ENCODE assay signal across 9 mouse cellular contexts in the genomic region with DNA sequence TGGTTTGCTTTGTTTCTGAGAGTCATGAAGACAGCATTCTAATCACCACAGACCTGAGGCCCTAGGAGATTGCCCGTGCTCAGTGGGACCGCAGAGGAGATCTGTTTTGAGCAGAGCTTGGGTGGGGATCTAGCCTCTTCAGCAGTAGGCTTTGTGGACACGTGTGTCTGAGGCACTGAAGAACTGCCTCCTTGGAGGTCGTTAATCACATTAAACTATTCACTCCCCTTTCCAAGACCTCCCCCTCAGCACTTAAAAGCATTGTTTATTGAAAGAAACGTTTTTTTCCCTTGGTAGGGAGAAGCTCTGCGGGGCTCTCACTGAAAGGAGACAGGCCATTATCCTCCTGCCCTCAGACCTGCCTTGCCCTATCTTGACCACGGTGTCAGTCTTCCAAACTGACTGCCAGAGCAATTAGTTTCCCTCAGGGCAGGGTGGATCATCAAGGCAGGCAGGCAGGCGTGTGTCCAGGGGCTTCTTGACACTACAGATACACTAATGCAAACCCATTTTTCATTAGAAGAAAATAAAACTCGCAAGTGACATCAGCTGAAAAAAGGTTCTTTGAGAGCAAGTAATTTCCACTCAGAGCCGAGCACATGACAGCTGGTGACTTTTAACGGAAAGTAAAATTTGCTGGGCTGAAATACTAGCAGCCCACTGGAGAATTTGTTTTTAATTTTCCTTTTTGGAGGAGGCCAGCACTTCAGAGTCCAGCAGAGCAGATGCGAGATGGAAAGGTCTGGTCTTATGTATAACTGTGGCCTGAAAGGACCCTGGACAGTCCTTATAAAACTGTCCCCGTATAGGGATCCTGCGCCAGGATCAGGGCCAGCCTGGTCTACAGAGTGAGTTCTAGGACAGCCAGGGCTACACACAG. TPM values are rescaled to one million over a fixed set of nuclear protein-coding genes. Genes with fewer than 3 reads are reported as not detected.
A peak's percentile ranks its signal among the peaks of the same experiment; 100 is the strongest.
DNase-seq lines count a peak whose midpoint lies in the region; ATAC-seq and TF ChIP-seq lines count a peak whose summit lies in the region.
"Had no signal": no experiment of that assay in that cellular context is flagged by ENCODE, and none has a peak within 500 bp of the region (broad histone marks: within the 10 kb centered on the region; RNA-seq: fewer than 3 reads in every experiment).

No protein-coding gene starts in this region.

- peak; percentile 54 for ATAC-seq in midbrain, embryonic 11.5 days (ENCODE audit: low FRiP score)
- ATAC-seq: CD4-positive, CD25-positive, alpha-beta regulatory T cell, adult 4 months had no signal

- DNase-seq in heart, adult 2 months, result no peak
- no peak for DNase-seq in heart, postnatal 25 days (ENCODE audit: low spot score)
- peak; percentile 52 for DNase-seq in NIH3T3 (ENCODE audit: low read depth)
- DNase-seq in gastrocnemius, postnatal 10 days, result peak; percentile 29
- peak; percentile 90 for DNase-seq in midbrain, embryonic 11.5 days (ENCODE audit: low spot score, missing footprints)
- DNase-seq in left cerebral cortex, adult 9 months (ENCODE audit: low spot score in 2 of 2), result no peak
- no peak for DNase-seq in natural killer cell, adult 2 months (ENCODE audit: low spot score in 2 of 2)
- DNase-seq in liver, result no peak

- H3K27ac ChIP-seq in heart, adult 2 months, result peak overlapping the region; percentile 26
- H3K27ac ChIP-seq in midbrain, embryonic 11.5 days (ENCODE audit: low read depth, low read length), result no peak overlapping the region; the same call in 1 of the 2 replicates

- no peak for TF ChIP-seq EP300 in heart, adult 2 months (IDR thresholded peaks at IDR 0.05; ENCODE audit: insufficient read depth, low read depth, low read length)

- H3K4me2 ChIP-seq in midbrain, embryonic 11.5 days, result no peak overlapping the region

- TF ChIP-seq CTCF in heart, adult 2 months (IDR thresholded peaks at IDR 0.05), result no peak

- H3K79me2 ChIP-seq in heart, adult 2 months (replicated peaks; ENCODE audit: control insufficient read depth, insufficient read depth, low read length), result no peaks in the 10 kb centered on the region

- H3K9ac ChIP-seq in heart, adult 2 months (ENCODE audit: low read depth, low read length), result no peak overlapping the region
- H3K9ac ChIP-seq in midbrain, embryonic 11.5 days (ENCODE audit: low read length), result no peak overlapping the region

- intact Hi-C loops in heart, adult 2 months (cut with DNase I), result no loop called here
- intact Hi-C loops in heart, postnatal 25 days (cut with DNase I), result no loop called here

- H3K9me3 ChIP-seq in midbrain, embryonic 11.5 days (ENCODE audit: control insufficient read depth, low read length), result no peaks in the 10 kb centered on the region

- H3K4me1 ChIP-seq in heart, adult 2 months (ENCODE audit: control insufficient read depth, insufficient read depth, low read length), result peaks cover 6% of the 10 kb centered on the region; the same call in 1 of the 2 replicates
- peaks cover 33% of the 10 kb centered on the region for H3K4me1 ChIP-seq in midbrain, embryonic 11.5 days (ENCODE audit: control insufficient read depth, insufficient read depth, low read length)

- no peak overlapping the region for H3K4me3 ChIP-seq in heart, adult 2 months
- H3K4me3 ChIP-seq in midbrain, embryonic 11.5 days (ENCODE audit: low read depth, low read length), result no peak overlapping the region

- H3K27me3 ChIP-seq in heart, adult 2 months (ENCODE audit: control insufficient read depth, insufficient read depth, low read length), result no peaks in the 10 kb centered on the region
- H3K27me3 ChIP-seq in midbrain, embryonic 11.5 days (ENCODE audit: control insufficient read depth, insufficient read depth, low read length), result peaks cover 26% of the 10 kb centered on the region

- TF ChIP-seq POLR2A in heart, adult 2 months (IDR thresholded peaks at IDR 0.05; ENCODE audit: insufficient read depth, low read depth, low read length), result no peak

- no peaks in the 10 kb centered on the region for H3K36me3 ChIP-seq in heart, adult 2 months (ENCODE audit: control insufficient read depth, insufficient read depth, low read length)
- no peaks in the 10 kb centered on the region for H3K36me3 ChIP-seq in midbrain, embryonic 11.5 days (ENCODE audit: control insufficient read depth, insufficient read depth, low read length)

- WGBS in heart, adult 2 months, result 53% methylated on average over 14 of the region's 14 CpGs
- 28% methylated on average over 14 of the region's 14 CpGs for WGBS in midbrain, embryonic 11.5 days

RNA-seq across cellular contexts. Expression of gene Angptl1, which starts 56.2 kb away (rescaled TPM):
- 1 to 10 TPM; 2.2 to 3.6 TPM for total RNA-seq in heart, adult 2 months (2021)
- 1.2 and 1.8 TPM in 2 replicates for polyA plus RNA-seq in heart, adult 2 months (2012; rRNA removed)
- 1 to 10 TPM; 2.0 to 2.5 TPM for total RNA-seq in heart, postnatal 25 days (2021)
- 10 to 100 TPM; 40.0 to 63.8 TPM for total RNA-seq in gastrocnemius, postnatal 10 days (2021)
- 1.4 and 1.6 TPM in 2 replicates for polyA plus RNA-seq in midbrain, embryonic 11.5 days (2014; fragmentation: Nextera tagmentation; extraction: Ambion mirVana)

Comparison
In these comparisons a context has a peak if more than half of its experiments do, and no peak if none do; other contexts are left out.
1. DNase-seq: peak in NIH3T3 (single experiment), gastrocnemius, postnatal 10 days (single experiment) and midbrain, embryonic 11.5 days (single experiment); none in heart, adult 2 months (0 of 2), heart, postnatal 25 days (single experiment), left cerebral cortex, adult 9 months (0 of 2), natural killer cell, adult 2 months (0 of 2) and liver (single experiment).
2. RNA of gene Angptl1, which starts 56.2 kb away (total RNA-seq): 40.0 to 63.8 TPM in gastrocnemius, postnatal 10 days; 2.2 to 3.6 TPM in heart, adult 2 months and 2.0 to 2.5 TPM in heart, postnatal 25 days; every median in the first group is over 4 times any median in the second.